Mouse (Mus musculus): ENCODE results near the gene Eif2a. TPM values are rescaled to one million over a fixed set of nuclear protein-coding genes. Genes with fewer than 3 reads are reported as not detected.

Gene Eif2a
- polyA plus RNA-seq (2017; shearing (Covaris generic)) = 10 to 100 TPM; 22.3 to 23.0 TPM

DNA sequence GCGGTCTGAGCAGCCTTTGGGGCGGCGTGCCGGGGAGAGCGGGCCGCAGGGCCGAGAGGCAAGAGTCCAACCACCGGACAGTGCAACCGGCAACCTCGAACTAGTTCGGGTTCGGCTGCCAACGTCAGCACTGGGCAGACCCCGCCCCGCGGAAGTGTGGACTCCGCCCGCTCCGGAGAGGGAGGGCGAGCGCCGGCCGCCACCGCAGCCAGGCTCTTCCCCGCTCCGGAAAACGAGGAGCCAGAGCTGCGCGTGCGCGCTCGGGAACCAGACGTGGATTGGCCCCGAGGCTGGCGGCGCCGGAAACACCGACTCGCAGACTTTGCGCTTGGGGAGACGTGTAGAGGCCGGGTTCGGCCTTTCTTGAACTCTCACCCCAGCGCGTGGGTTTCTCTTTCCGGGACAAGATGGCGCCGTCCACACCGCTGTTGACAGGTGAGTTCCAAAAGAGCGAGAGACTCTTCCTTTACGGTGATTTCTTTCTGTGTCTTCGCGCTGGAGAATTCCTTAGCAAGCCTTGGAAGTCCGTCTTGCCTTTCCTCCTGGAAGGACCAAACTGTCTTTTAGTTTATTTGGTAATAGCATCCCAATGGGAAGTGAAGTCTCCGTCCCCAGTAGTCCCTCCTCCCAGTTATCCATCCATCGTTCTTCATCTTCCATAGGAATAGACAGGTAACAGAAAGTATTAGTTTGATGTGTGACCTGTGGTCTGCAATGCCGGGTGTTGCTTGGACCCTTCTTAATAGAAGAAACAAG is at the start of gene Eif2a, which contains the start of gene Serp1:
Gene Eif2a, plus strand, starts transcription at position 170 of the 756 bp plus-strand sequence.
Gene Serp1, minus strand, starts transcription at position 241 of the 756 bp plus-strand sequence.

DNA sequence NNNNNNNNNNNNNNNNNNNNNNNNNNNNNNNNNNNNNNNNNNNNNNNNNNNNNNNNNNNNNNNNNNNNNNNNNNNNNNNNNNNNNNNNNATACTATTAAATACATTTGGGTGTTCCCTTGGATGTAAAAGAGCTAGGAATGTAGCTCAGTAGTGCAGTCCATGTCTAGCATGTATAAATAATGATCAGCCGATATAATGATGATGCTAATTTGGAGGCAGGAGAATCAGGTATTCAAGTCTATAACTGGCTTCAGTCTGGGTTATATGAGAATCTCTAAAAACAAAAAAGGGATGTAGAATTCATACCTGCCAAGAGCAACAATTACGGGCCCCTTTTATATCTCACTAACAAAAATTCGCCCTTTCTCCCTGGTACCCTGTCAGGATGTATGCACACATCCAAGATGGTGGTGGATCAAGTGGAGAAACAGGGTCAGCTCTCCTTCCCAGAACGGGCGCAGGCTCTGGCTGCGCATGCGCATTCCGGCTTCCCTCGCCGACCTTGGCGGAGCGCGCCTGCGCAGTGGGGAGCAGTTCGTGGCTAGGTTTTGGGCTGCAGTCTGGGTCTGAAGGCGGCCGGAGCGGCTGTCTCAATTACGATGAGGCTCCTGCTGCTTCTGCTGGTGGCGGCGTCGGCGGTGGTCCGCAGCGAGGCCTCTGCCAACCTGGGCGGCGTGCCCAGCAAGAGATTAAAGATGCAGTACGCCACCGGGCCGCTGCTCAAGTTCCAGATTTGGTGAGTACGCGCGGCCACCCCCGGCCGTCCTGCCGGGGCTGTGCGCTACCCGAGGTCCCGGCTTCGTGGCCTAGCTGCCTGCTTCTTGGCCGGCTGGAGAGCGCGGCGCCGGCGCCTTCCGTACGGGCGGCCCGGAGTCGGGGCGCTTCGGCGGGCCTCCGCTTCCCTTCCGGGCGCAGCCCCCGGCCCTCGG is 50.8 kb downstream of the Eif2a start, which contains the start of gene Selenot:
Gene Selenot, plus strand, starts transcription at position 500 of the 930 bp plus-strand sequence.

Other genes starting within 250 kb of the Eif2a start
- gene Tsc22d2, start 111.1 kb upstream of the Eif2a start, polyA plus RNA-seq (2017; shearing (Covaris generic)) = 10 to 100 TPM; 42.3 to 48.0 TPM
- 100 to 1,000 TPM; 129 to 143 TPM for gene Serp1, start 71 bp downstream of the Eif2a start, polyA plus RNA-seq (2017; shearing (Covaris generic))
- 10 to 100 TPM; 18.3 to 28.8 TPM for gene Selenot, start 50.8 kb downstream of the Eif2a start, polyA plus RNA-seq (2017; shearing (Covaris generic))
- not detected for gene Erich6, start 111.4 kb downstream of the Eif2a start, polyA plus RNA-seq (2017; shearing (Covaris generic))
- gene Siah2, start 166.6 kb downstream of the Eif2a start, polyA plus RNA-seq (2017; shearing (Covaris generic)) = 10 to 100 TPM; 13.0 to 23.8 TPM

Data from inflammation-experienced regulatory T-cells (primary cell).